Mouse (Mus musculus) ES-E14 (cell line): Measurements from ENCODE around the gene Vangl1. TPM values are rescaled to one million over a fixed set of nuclear protein-coding genes. Genes with fewer than 3 reads are reported as not detected.

Experiments used
- DNase-seq: peaks from one replicate; pipeline ENCODE4 v3.0.0-alpha.2; 2013; ENCODE audit warnings: low read depth, low spot score
- H3K27ac ChIP-seq: 2 replicates; pipeline ENCODE4 v1.5.1; 2012; ENCODE audit warnings: low read depth, mild to moderate bottlenecking, low read length, moderate library complexity, mixed read lengths; ENCODE audit not compliant: poor library complexity, insufficient read depth, severe bottlenecking
- H3K36me3 ChIP-seq: 2 replicates; pipeline ENCODE4 v1.6.1; 2012; ENCODE audit warnings: mild to moderate bottlenecking, low read length, moderate library complexity, mixed read lengths; ENCODE audit not compliant: control insufficient read depth, poor library complexity, insufficient read depth, severe bottlenecking
- H3K4me1 ChIP-seq, 2 experiments: fragments of 150-350 bp in 1 of 2; sonication (generic) in 1 of 2; 2 replicates each; pipeline ENCODE4 v1.6.1; 2012; ENCODE audit warnings: low read length in 2 of 2, mild to moderate bottlenecking in 1 of 2, mixed read lengths in 1 of 2; ENCODE audit not compliant: control insufficient read depth in 2 of 2, insufficient read depth in 2 of 2, poor library complexity in 1 of 2
- H3K4me3 ChIP-seq, 2 experiments: fragments of 150-350 bp in 1 of 2; sonication (generic) in 1 of 2; 2 replicates each; pipeline ENCODE4 v1.5.1; 2012; ENCODE audit warnings: low read length in 2 of 2, low read depth in 1 of 2, mild to moderate bottlenecking in 1 of 2, mixed read lengths in 1 of 2; ENCODE audit not compliant: insufficient read depth in 1 of 2, poor library complexity in 1 of 2, severe bottlenecking in 1 of 2
- H3K9ac ChIP-seq: 2 replicates; pipeline ENCODE4 v1.6.1; 2012; ENCODE audit warnings: low read depth, mild to moderate bottlenecking, low read length, mixed read lengths; ENCODE audit not compliant: poor library complexity, insufficient read depth, severe bottlenecking
- H3K9me3 ChIP-seq: fragments of 150-350 bp; sonication (generic); 2 replicates; pipeline ENCODE4 v1.6.1; 2012; ENCODE audit warnings: low read depth, mild to moderate bottlenecking, low read length; ENCODE audit not compliant: control insufficient read depth, insufficient read depth
- CHD2 ChIP-seq: IDR thresholded peaks from 2 replicates; pipeline ENCODE4 v1.6.1; 2014; ENCODE audit warnings: mild to moderate bottlenecking, low read depth, low read length, inconsistent platforms
- HCFC1 ChIP-seq: IDR thresholded peaks from 2 replicates; pipeline ENCODE4 v1.6.1; 2012; ENCODE audit warnings: low read length, inconsistent platforms, borderline replicate concordance; ENCODE audit not compliant: insufficient read depth
- MAFK ChIP-seq: IDR thresholded peaks from 2 replicates; pipeline ENCODE4 v1.6.1; 2014; ENCODE audit warnings: mild to moderate bottlenecking, low read depth, low read length, inconsistent platforms; ENCODE audit not compliant: insufficient read depth
- ZC3H11A ChIP-seq: IDR thresholded peaks from 2 replicates; pipeline ENCODE4 v1.6.1; 2012; ENCODE audit warnings: low read depth, mild to moderate bottlenecking, inconsistent platforms, low read length, borderline replicate concordance
- ZNF384 ChIP-seq: IDR thresholded peaks from 2 replicates; pipeline ENCODE4 v1.6.1; 2012; ENCODE audit warnings: low read depth, low read length, inconsistent platforms
- in situ Hi-C, 2 experiments: fragments of 600-800 bp; cut with MboI; formaldehyde crosslinking; loops; one replicate each; pipeline ENCODE4 v1.15.1; 2025; ENCODE audit warnings: low sequenced_read_pairs in 2 of 2, inconsistent platforms in 1 of 2; ENCODE audit not compliant: unreplicated experiment in 2 of 2
- total RNA-seq: library from RNA; depleted of rRNA; stranded (reverse); fragments of 300-350 nt; gene quantifications from 2 replicates; pipeline ENCODE4 v1.2.3, GENCODE M21; 2012

The Vangl1 gene
- total RNA-seq, 1 experiment, result 119 TPM

DNA sequence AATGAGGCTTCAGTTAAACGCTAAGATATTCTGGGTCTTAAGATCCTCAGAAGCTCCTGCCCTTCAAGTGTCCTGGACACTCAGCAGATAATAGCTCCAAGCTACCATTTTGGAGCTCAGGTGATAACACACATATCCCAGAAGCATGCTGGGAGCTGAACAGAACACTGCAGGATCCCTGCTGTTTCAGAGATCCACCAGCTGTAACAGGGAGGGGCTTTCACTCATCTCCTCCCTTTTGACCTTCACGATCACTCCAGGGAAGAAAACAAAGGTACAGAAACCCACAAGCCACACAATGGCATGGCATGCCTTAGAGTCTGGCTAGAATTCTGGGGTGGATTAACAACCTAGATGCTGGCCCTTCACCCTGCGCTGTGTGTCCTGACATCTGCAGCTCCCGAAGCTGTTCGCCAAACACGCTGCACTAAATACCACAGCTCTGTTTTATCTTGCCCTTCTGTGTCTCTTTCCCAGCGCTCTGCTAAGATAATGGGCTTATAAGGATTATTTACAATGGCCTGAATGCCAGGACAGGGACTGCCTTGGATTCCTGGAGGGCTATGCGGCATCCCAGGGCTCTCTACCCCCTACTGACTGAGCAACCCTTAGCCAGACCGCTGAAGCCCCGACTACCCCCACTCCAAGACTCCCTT is 36.8 kb downstream of the Vangl1 start:
- H3K4me3 ChIP-seq, result peak overlapping the region in 1 of 2 experiments; percentile 77; a peak in 2 of 4 replicates
- H3K36me3 ChIP-seq, result peaks cover 13% of the 10 kb centered on the region
- no peaks in the 10 kb centered on the region for H3K9me3 ChIP-seq
- peak; percentile 81 for DNase-seq
- TF ChIP-seq ZC3H11A, result no peak
- TF ChIP-seq CHD2, result no peak
- no peak for TF ChIP-seq ZNF384
- no peak for TF ChIP-seq MAFK
- TF ChIP-seq HCFC1, result no peak
- peak overlapping the region; percentile 68; the same call in 1 of the 2 replicates for H3K9ac ChIP-seq
- peak overlapping the region; percentile 98 for H3K27ac ChIP-seq
- H3K4me1 ChIP-seq, result peaks cover 19 to 26% of the 10 kb centered on the region in 2 experiments
- in situ Hi-C loops, result no loop called here

DNA sequence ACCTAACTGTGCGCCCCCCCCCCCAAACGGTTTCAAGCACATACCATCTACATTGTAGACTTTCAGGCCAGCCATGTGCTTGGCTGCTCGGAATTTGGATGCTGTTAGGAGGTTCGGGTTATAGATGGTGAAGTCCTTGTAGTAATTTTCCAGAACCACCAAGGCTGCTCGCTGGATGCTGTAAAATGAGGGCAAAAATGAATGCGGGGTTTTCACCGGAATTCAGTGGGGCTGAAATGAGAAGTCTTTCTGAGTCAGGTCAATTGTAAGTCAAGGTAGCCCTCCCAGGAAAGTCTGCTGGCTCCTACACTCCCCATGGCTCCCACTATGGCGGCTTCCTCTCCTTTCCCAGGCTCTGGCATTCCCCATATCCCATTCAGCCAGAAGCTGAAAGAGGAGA is 37.7 kb downstream of the Vangl1 start:
- TF ChIP-seq ZNF384 (no peak), HCFC1 (no peak), CHD2 (no peak), ZC3H11A (no peak), MAFK (no peak)
- DNase-seq, result no peak
- H3K4me3 ChIP-seq, result peak overlapping the region; percentile 51 to 77

DNA sequence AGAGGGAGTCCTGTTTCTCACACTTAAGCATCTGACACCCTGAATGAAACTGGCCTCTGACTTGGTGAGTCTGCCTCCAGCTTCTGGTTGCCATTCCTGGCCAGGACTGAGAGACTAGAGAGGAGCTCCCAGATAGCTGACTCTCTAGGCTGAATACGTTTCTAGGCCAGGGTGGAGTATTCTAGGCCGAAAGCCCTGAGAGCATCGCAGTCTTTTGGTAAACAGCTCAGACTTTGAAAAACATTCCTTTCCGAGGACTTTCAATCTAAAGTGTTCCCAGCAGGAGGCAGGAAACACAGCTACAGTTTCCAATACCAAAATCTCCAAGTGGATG is 38.2 kb downstream of the Vangl1 start:
- peak overlapping the region; percentile 83 for H3K9ac ChIP-seq
- peak overlapping the region; percentile 51 to 77 for H3K4me3 ChIP-seq
- no peak for TF ChIP-seq ZC3H11A
- no peak for TF ChIP-seq HCFC1
- TF ChIP-seq MAFK, result no peak
- no peak for TF ChIP-seq ZNF384
- TF ChIP-seq CHD2, result no peak
- H3K9me3 ChIP-seq, result no peaks in the 10 kb centered on the region
- in situ Hi-C loops, result no loop called here
- H3K36me3 ChIP-seq, result peaks cover 20% of the 10 kb centered on the region
- DNase-seq, result no peak
- H3K27ac ChIP-seq, result peak overlapping the region; percentile 98
- peaks cover 19 to 26% of the 10 kb centered on the region in 2 experiments for H3K4me1 ChIP-seq

More for the DNA sequence above, 37.7 kb downstream of the Vangl1 start:
- Histone ChIP-seq H3K4me1 (peaks cover 19 to 26% of the 10 kb centered on the region in 2 experiments), H3K36me3 (peaks cover 16% of the 10 kb centered on the region), H3K9ac (peak overlapping the region; percentile 80), H3K27ac (peak overlapping the region; percentile 98), H3K9me3 (no peaks in the 10 kb centered on the region)
- in situ Hi-C loops, result no loop called here

DNA sequence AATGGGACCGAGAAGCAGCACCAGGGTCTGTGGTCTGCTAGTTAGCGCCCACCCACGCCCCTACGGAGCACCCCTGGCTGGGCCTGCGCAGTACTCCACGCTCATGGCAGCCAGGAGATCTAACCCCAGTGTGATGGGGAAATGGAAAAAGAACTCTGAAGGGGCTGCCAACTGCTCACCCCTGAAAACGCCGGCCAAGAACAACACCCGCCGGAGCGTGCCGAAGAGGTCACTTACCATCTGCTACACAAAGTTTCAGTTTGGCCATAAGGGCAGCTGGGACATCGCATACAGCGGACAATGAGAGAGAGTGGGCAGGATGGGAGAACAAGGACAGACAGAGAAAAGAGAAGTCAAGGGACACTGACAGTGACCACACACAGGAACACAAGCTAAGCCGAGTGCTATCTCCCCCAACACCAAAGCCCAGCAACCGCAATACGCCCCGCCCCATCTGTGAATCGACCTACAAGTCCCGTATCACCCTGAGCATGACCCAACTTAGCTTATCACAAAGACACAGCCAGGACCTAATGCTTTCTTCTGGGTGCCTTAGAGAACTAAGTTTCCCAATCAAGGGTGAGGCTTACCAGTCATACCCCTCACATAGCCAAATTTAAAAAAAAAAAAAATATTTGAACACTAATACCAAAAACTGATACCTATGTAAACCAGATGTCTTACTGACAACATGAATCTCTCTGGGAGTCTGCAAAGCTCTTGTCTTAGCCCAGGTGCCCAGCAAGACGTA is 38.8 kb downstream of the Vangl1 start:
- Histone ChIP-seq H3K27ac (peak overlapping the region; percentile 98), H3K4me1 (peaks cover 19 to 26% of the 10 kb centered on the region in 2 experiments), H3K36me3 (peaks cover 26% of the 10 kb centered on the region), H3K4me3 (peak overlapping the region; percentile 51 to 77), H3K9ac (peak overlapping the region; percentile 83), H3K9me3 (no peaks in the 10 kb centered on the region)
- in situ Hi-C loops, result no loop called here
- TF ChIP-seq CHD2 (no peak), ZC3H11A (no peak), ZNF384 (no peak), HCFC1 (no peak), MAFK (no peak)
- no peak for DNase-seq
